Mouse (Mus musculus): ENCODE data around the gene Zfp599.
"Not testable (repeated sequence)": the region's sequence is repeated elsewhere in the genome, so short reads cannot be mapped to it uniquely, and the experiment has no call there.

DNA sequence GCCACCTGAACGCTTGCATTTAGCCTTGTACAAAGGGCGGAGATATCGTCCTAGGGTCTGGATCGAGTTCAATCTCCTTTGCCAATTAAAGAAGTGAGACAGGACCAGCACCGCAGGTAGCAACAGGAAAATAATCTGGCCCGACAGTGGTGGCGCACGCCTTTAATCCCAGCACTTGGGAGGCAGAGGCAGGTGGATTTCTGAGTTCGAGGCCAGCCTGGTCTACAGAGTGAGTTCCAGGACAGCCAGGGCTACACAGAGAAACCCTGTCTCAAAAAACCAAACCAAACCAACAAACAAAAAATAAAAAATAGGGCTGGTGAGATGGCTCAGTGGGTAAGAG, 48.2 kb upstream of the Zfp599 start:
- not testable (repeated sequence) for TF ChIP-seq MAFK (IDR thresholded peaks at IDR 0.05; ENCODE audit: insufficient read depth, low read depth, low read length); ZNF384 (IDR thresholded peaks at IDR 0.05; ENCODE audit: low read depth, low read length); CHD2 (IDR thresholded peaks at IDR 0.05; ENCODE audit: low read depth, low read length); HCFC1 (IDR thresholded peaks at IDR 0.05; ENCODE audit: borderline replicate concordance, insufficient read depth, low read length); ZC3H11A (IDR thresholded peaks at IDR 0.05; ENCODE audit: borderline replicate concordance, low read depth, low read length)

Data from ES-E14 (cell line).